Mouse (Mus musculus) neural tube, embryonic 14.5 days (tissue): ENCODE results near the gene Capn1. TPM values are rescaled to one million over a fixed set of nuclear protein-coding genes. Genes with fewer than 3 reads are reported as not detected.

Experiments used
- ATAC-seq: fragments of 200-750 bp; cut with Nextera tagmentation; 2 replicates; pipeline ENCODE4 v1.8.0; 2017; ENCODE audit warnings: low read depth, mild to moderate bottlenecking, moderate TSS enrichment, moderate library complexity
- H3K27ac ChIP-seq: fragments of 300-500 bp; sonication (generic); 2 replicates; pipeline ENCODE4 v1.5.1; 2014; ENCODE audit warnings: low read depth, mild to moderate bottlenecking, control low read depth, low read length, moderate library complexity, mixed read lengths
- H3K27me3 ChIP-seq: fragments of 300-500 bp; sonication (generic); 2 replicates; pipeline ENCODE4 v1.6.1; 2014; ENCODE audit warnings: low read length; ENCODE audit not compliant: control insufficient read depth, insufficient read depth
- H3K36me3 ChIP-seq: fragments of 300-500 bp; sonication (generic); 2 replicates; pipeline ENCODE4 v1.6.1; 2014; ENCODE audit warnings: low read length, mixed read lengths; ENCODE audit not compliant: control insufficient read depth, insufficient read depth
- H3K4me1 ChIP-seq: fragments of 300-500 bp; sonication (generic); 2 replicates; pipeline ENCODE4 v1.6.1; 2014; ENCODE audit warnings: low read length; ENCODE audit not compliant: control insufficient read depth, insufficient read depth
- H3K4me2 ChIP-seq: fragments of 300-500 bp; sonication (generic); 2 replicates; pipeline ENCODE4 v1.6.1; 2014; ENCODE audit warnings: mild to moderate bottlenecking, low read depth, low read length, control low read depth
- H3K4me3 ChIP-seq: fragments of 300-500 bp; sonication (generic); 2 replicates; pipeline ENCODE4 v1.5.1; 2014; ENCODE audit warnings: low read depth, low read length, control low read depth, mixed read lengths
- H3K9ac ChIP-seq: fragments of 300-500 bp; sonication (generic); replicated peaks from 2 replicates; pipeline ENCODE4 v1.6.1; 2014; ENCODE audit warnings: low read depth, mild to moderate bottlenecking, control low read depth, low read length, mixed read lengths
- H3K9me3 ChIP-seq: fragments of 300-500 bp; sonication (generic); 2 replicates; pipeline ENCODE4 v1.6.1; 2016; ENCODE audit warnings: low read length; ENCODE audit not compliant: control insufficient read depth
- WGBS: fragments of 180-500 bp; shearing (Covaris S2); extraction: QIAGEN DNeasy Blood & Tissue Kit; methylation state at CpG from one replicate; pipeline ENCODE4 v1.1.7; 2014; 5-methylcytosine and 5-hydroxymethylcytosine counted together
- polyA plus RNA-seq: library from polyadenylated mRNA; unstranded; fragments of >200 nt; fragmentation: Nextera tagmentation; extraction: Ambion mirVana; gene quantifications from 2 replicates; pipeline ENCODE4 v1.2.1, GENCODE M21; 2014

Capn1 gene
- polyA plus RNA-seq, 1 experiment from 2014 or later: 3.4 TPM

DNA sequence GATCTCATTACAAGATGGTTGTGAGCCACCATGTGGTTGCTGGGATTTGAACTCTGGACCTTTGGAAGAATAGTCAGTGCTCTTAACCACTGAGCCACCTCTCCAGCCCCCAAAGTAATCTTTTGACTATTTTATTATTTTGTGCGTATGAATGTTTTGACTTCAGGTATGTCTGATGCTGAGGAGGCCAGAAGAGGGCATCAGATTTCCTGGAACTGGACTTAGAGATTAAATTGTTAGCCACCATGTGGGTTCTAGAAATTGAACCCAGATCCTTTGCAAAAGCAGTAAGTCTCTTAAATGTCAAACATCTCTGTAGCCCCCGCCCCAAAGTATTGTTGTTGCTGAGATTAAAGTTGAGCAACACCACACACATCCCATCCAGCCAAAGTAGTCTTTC, 49.8 kb downstream of the Capn1 start:
- H3K27me3 ChIP-seq: no peaks in the 10 kb centered on the region
- peaks cover 9% of the 10 kb centered on the region for H3K4me1 ChIP-seq
- no peak overlapping the region for H3K4me2 ChIP-seq
- H3K27ac ChIP-seq: no peak overlapping the region
- H3K4me3 ChIP-seq: no peak overlapping the region
- no peaks in the 10 kb centered on the region for H3K9me3 ChIP-seq
- ATAC-seq: no peak
- no peak overlapping the region for H3K9ac ChIP-seq
- 89% methylated on average over 2 of the region's 2 CpGs for WGBS
- no peaks in the 10 kb centered on the region for H3K36me3 ChIP-seq

DNA sequence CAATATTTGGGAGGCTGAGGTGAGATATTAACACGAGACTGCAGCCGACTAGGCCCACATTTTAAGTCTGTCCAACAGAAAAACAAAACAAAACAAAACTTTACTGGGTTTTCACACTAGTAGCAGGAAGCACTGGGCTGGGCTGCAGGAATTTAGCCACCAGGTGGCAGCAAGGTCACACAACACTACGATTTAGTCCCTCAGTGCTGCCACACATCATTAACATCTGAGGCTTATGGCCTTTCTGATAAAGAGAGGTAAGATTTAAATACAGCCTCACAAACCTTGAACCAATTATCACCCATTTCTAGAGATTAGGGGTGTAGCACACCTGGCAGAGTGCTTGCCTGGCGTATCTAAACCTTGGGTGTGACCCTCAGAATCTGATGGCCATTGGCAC, 50.4 kb downstream of the Capn1 start:
- ATAC-seq: peak; percentile 60; the same call in 1 of the 2 replicates
- no peaks in the 10 kb centered on the region for H3K9me3 ChIP-seq
- no peaks in the 10 kb centered on the region for H3K27me3 ChIP-seq
- H3K4me3 ChIP-seq: no peak overlapping the region
- H3K27ac ChIP-seq: no peak overlapping the region
- 14% methylated on average over 4 of the region's 4 CpGs for WGBS
- no peaks in the 10 kb centered on the region for H3K36me3 ChIP-seq
- H3K9ac ChIP-seq: no peak overlapping the region
- H3K4me2 ChIP-seq: no peak overlapping the region
- peaks cover 9% of the 10 kb centered on the region for H3K4me1 ChIP-seq

DNA sequence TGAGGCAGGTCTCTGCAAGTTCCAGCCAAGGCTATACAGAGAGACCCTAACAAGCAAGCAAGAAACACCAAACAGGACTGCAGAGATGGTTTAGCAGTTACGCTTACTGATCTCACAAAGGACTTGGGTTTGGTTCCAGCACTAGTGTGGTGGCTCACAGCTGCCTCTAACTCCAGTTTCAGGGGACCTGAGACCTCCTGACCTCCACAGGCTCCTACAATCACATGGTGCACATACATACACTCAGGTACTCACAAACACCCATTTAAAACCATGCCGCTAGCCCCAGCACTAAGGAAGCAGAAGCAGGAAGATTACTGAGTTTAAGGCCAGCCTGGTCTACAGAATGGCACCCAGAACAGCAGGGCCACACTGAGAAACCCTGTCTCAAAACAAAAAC, 50.9 kb downstream of the Capn1 start:
- Histone ChIP-seq H3K4me3 (peak overlapping the region; percentile 58; the same call in 1 of the 2 replicates), H3K4me2 (peak overlapping the region; percentile 78), H3K9ac (no peak overlapping the region; the same call in 1 of the 2 replicates), H3K27me3 (no peaks in the 10 kb centered on the region), H3K9me3 (no peaks in the 10 kb centered on the region), H3K4me1 (peaks cover 9% of the 10 kb centered on the region), H3K36me3 (no peaks in the 10 kb centered on the region), H3K27ac (no peak overlapping the region)
- no peak for ATAC-seq
- 94% methylated on average over 2 of the region's 2 CpGs for WGBS

DNA sequence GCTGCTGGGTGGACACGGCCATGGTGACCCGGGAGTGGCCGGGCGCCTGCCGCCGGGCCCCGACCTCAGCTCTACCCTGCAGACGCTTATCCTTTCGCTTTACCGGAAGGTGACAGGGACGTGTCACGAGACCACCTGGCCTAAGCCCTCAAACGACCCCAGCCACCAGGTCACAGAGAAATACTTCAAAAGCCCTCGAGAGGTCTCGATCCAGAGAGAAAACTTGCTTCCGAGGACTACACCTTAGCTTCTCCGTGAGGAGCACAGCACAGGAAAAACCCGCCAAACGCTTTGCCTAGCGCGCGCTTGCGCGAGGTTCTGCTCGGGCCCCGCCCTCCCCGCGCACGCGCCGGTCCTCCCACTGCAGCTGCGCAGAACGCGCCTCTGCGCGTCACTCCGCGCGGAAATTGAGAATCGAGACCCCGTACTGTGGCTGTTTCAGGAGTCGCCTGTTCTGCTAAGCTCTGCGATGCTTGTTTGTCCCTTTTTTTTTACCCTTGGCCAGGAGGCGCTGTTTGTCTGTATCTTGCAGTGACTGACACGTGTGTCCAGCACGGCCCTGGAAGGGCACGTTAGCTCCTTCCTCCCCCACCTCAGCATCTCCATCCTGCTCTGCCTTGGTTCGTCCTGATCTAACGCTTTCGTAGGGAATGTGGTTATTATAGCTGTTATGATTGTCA, 51.7 kb downstream of the Capn1 start, which contains the start of gene Pola2:
TSS of gene Pola2 (minus strand) at position 320 of the 680 bp plus-strand sequence.
- H3K9ac ChIP-seq: peak within 1 kb of the TSS; percentile 59
- H3K4me1 ChIP-seq: peaks cover 9% of the 10 kb centered on the region
- peak within 1 kb of the TSS; percentile 58 for H3K4me3 ChIP-seq
- WGBS: 0% methylated on average over 50 of the region's 50 CpGs
- H3K27ac ChIP-seq: peak within 1 kb of the TSS; percentile 69
- peak; percentile 91 for ATAC-seq
- no peaks in the 10 kb centered on the region for H3K27me3 ChIP-seq
- H3K9me3 ChIP-seq: no peaks in the 10 kb centered on the region
- H3K36me3 ChIP-seq: no peaks in the 10 kb centered on the region
- peak within 1 kb of the TSS; percentile 78 for H3K4me2 ChIP-seq

DNA sequence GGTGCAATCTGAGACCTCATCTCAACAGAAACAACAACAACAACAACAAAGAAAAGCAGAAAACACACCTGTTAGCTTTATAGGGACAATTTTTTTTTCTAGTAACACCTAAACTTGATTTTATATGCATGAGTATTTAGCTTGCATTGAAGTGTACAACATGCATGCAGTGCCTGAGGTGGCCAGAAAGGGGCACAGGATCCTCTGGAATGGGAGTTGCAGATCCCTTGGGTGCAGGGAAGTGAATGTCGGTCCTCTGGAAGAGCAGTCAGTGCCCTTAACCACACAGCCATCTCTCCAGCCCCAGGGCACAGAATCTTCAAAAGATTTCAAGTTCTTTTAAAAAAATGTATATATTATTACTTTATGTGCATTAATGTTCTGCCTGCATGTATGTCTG, 53.0 kb downstream of the Capn1 start:
- 32% methylated on average over 1 of the region's 1 CpGs for WGBS
- Histone ChIP-seq H3K4me1 (peaks cover 9% of the 10 kb centered on the region), H3K36me3 (no peaks in the 10 kb centered on the region), H3K27ac (no peak overlapping the region), H3K4me3 (no peak overlapping the region), H3K9ac (no peak overlapping the region), H3K27me3 (no peaks in the 10 kb centered on the region), H3K4me2 (peak overlapping the region; percentile 78; the same call in 1 of the 2 replicates), H3K9me3 (no peaks in the 10 kb centered on the region)
- ATAC-seq: no peak

DNA sequence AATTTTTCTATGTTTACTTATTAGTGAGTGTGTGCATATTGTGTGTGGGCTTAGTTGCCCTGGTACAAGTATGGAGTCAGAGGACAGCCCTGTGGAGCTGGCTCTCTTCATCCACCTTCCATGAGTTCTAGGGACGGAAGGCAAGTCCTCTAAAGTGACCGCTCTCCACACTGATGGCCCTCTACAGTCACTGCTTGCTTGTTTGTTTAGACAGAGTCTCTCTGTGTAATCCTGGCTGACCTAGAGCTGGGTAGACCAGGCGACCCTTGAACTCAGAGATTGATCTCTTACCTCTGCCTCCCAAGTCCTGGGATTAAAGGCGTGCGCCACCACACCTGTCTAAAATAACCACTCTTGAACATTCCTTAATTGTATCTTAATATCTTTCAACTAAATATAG, 58.3 kb downstream of the Capn1 start:
- Histone ChIP-seq H3K27me3 (no peaks in the 10 kb centered on the region), H3K4me1 (no peaks in the 10 kb centered on the region), H3K9ac (no peak overlapping the region), H3K4me2 (no peak overlapping the region), H3K36me3 (no peaks in the 10 kb centered on the region), H3K4me3 (no peak overlapping the region), H3K27ac (no peak overlapping the region), H3K9me3 (no peaks in the 10 kb centered on the region)
- 90% methylated on average over 5 of the region's 5 CpGs for WGBS
- no peak for ATAC-seq

- no peak overlapping the region for H3K27ac ChIP-seq
- H3K9me3 ChIP-seq: no peaks in the 10 kb centered on the region
- no peaks in the 10 kb centered on the region for H3K4me1 ChIP-seq
- H3K9ac ChIP-seq: no peak overlapping the region
- H3K4me3 ChIP-seq: no peak overlapping the region
- no peaks in the 10 kb centered on the region for H3K27me3 ChIP-seq
- WGBS: 29% methylated on average over 3 of the region's 3 CpGs
- no peak for ATAC-seq
- peaks cover 3% of the 10 kb centered on the region for H3K36me3 ChIP-seq
- no peak overlapping the region for H3K4me2 ChIP-seq
Observed at GRCm38 (mm10) chr19:5956685-5957084, 59.0 kb downstream of the Capn1 start.

- no peak overlapping the region for H3K4me3 ChIP-seq
- H3K36me3 ChIP-seq: peaks cover 6% of the 10 kb centered on the region
- H3K27me3 ChIP-seq: no peaks in the 10 kb centered on the region
- WGBS: 88% methylated on average over 28 of the region's 28 CpGs
- no peak overlapping the region for H3K27ac ChIP-seq
- H3K4me1 ChIP-seq: no peaks in the 10 kb centered on the region
- H3K9ac ChIP-seq: no peak overlapping the region
- H3K9me3 ChIP-seq: no peaks in the 10 kb centered on the region
- H3K4me2 ChIP-seq: no peak overlapping the region
- ATAC-seq: no peak
Observed at GRCm38 (mm10) chr19:5955704-5956670, 59.7 kb downstream of the Capn1 start.

DNA sequence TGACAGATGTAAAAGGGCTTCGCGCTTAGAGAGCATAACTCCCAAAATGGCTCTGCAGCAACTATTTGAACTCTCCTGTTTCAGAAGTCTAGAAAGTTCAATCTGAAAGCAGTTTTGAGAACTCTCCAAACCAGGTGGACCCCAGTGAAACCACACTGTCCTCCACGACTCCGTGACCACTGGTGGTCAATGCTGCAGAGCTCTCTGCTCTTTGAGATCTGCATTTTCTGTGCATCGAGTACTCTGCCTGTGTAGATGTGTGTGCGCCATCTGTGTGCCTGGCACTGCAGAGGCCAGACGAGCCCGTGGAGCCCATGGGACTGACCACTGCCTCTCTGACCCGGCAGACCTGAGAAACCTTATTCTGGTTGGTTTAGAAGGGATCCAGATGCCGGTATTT, 60.8 kb downstream of the Capn1 start:
- H3K9me3 ChIP-seq: no peaks in the 10 kb centered on the region
- H3K4me2 ChIP-seq: no peak overlapping the region
- 98% methylated on average over 10 of the region's 10 CpGs for WGBS
- peaks cover 14% of the 10 kb centered on the region for H3K36me3 ChIP-seq
- no peaks in the 10 kb centered on the region for H3K27me3 ChIP-seq
- no peaks in the 10 kb centered on the region for H3K4me1 ChIP-seq
- H3K4me3 ChIP-seq: no peak overlapping the region
- no peak overlapping the region for H3K9ac ChIP-seq
- ATAC-seq: no peak
- no peak overlapping the region for H3K27ac ChIP-seq
